27 mouse cellular contexts compared by ENCODE assay signal in genomic region chr4:148089166-148089565, GRCm38 (mm10). TPM values are rescaled to one million over a fixed set of nuclear protein-coding genes. Genes with fewer than 3 reads are reported as not detected.
DNase-seq lines count a peak whose midpoint lies in the region; ATAC-seq and TF ChIP-seq lines count a peak whose summit lies in the region.
"Had no signal": no experiment of that assay in that cellular context is flagged by ENCODE, and none has a peak within 500 bp of the region (broad histone marks: within the 10 kb centered on the region; RNA-seq: fewer than 3 reads in every experiment).

No protein-coding gene starts in this region.

- 61% methylated on average over 4 of the region's 4 CpGs for WGBS in embryonic facial prominence, embryonic 13.5 days
- 57% methylated on average over 4 of the region's 4 CpGs for WGBS in embryonic facial prominence, embryonic 10.5 days
- 56% methylated on average over 4 of the region's 4 CpGs for WGBS in limb, embryonic 13.5 days
- 58% methylated on average over 4 of the region's 4 CpGs for WGBS in limb, embryonic 10.5 days

- intact Hi-C loops in heart, postnatal 36 days (cut with DNase I) = no loop called here

- peaks cover 21% of the 10 kb centered on the region for H3K4me1 ChIP-seq in embryonic facial prominence, embryonic 13.5 days
- peaks cover 50% of the 10 kb centered on the region for H3K4me1 ChIP-seq in embryonic facial prominence, embryonic 10.5 days
- H3K4me1 ChIP-seq in limb, embryonic 13.5 days = peaks cover 27% of the 10 kb centered on the region
- H3K4me1 ChIP-seq in limb, embryonic 10.5 days = peaks cover 44% of the 10 kb centered on the region
- H3K4me1 ChIP-seq in E14TG2a.4 (replicated peaks; ENCODE audit: low read depth, low read length) = peaks cover 64% of the 10 kb centered on the region

- no peak overlapping the region for H3K27ac ChIP-seq in embryonic facial prominence, embryonic 13.5 days
- H3K27ac ChIP-seq in embryonic facial prominence, embryonic 10.5 days (replicated peaks) = no peak overlapping the region
- no peak overlapping the region for H3K27ac ChIP-seq in limb, embryonic 13.5 days
- no peak overlapping the region for H3K27ac ChIP-seq in limb, embryonic 10.5 days
- H3K27ac ChIP-seq: embryonic facial prominence, embryonic 15.5 days; forebrain, embryonic 12.5 days; heart, embryonic 10.5 days; intestine, embryonic 15.5 days; lung, embryonic 15.5 days; stomach, embryonic 15.5 days had no signal

- H3K9me3 ChIP-seq in embryonic facial prominence, embryonic 13.5 days = no peaks in the 10 kb centered on the region
- H3K9me3 ChIP-seq in embryonic facial prominence, embryonic 10.5 days = no peaks in the 10 kb centered on the region
- H3K9me3 ChIP-seq in limb, embryonic 13.5 days = no peaks in the 10 kb centered on the region
- H3K9me3 ChIP-seq in limb, embryonic 10.5 days (replicated peaks) = no peaks in the 10 kb centered on the region
- H3K9me3 ChIP-seq in E14TG2a.4 (ENCODE audit: low read length) = no peaks in the 10 kb centered on the region
- H3K9me3 ChIP-seq: embryonic facial prominence, embryonic 15.5 days; forebrain, embryonic 12.5 days; heart, embryonic 10.5 days; intestine, embryonic 15.5 days; lung, embryonic 15.5 days; stomach, embryonic 15.5 days had no signal

- no peak overlapping the region for H3K4me3 ChIP-seq in embryonic facial prominence, embryonic 13.5 days
- H3K4me3 ChIP-seq in embryonic facial prominence, embryonic 10.5 days = no peak overlapping the region
- H3K4me3 ChIP-seq in limb, embryonic 13.5 days = no peak overlapping the region
- H3K4me3 ChIP-seq in limb, embryonic 10.5 days = no peak overlapping the region
- peak overlapping the region; percentile 94; the same call in 1 of the 2 replicates for H3K4me3 ChIP-seq in E14TG2a.4 (replicated peaks; ENCODE audit: low read length)
- H3K4me3 ChIP-seq: embryonic facial prominence, embryonic 15.5 days; forebrain, embryonic 12.5 days; heart, embryonic 10.5 days; intestine, embryonic 15.5 days; lung, embryonic 15.5 days; stomach, embryonic 15.5 days had no signal

- ATAC-seq in embryonic facial prominence, embryonic 13.5 days (ENCODE audit: insufficient number of reproducible peaks, insufficient read depth, low FRiP score, low TSS enrichment, low read depth) = no peak
- ATAC-seq in limb, embryonic 13.5 days (ENCODE audit: low FRiP score, low read depth) = no peak
- ATAC-seq: forebrain, postnatal 0 days; hindbrain, embryonic 16.5 days; intestine, embryonic 15.5 days had no signal

- no peak for DNase-seq in embryonic facial prominence, embryonic 10.5 days (ENCODE audit: low spot score)
- no peak for DNase-seq in limb, embryonic 10.5 days (ENCODE audit: low spot score)
- DNase-seq in R1 (ENCODE audit: low read depth, low spot score) = peak; percentile 86
- no peak for DNase-seq in heart, postnatal 36 days
- DNase-seq: adrenal gland, postnatal 10 days; cerebellum, adult 9-10 months; forebrain, postnatal 0 days; gastrocnemius, postnatal 10 days; kidney, adult 2 months; kidney, postnatal 4 days; layer of hippocampus, adult 9-11 months; right cerebral cortex, postnatal 25 days; thymus, adult 18-20 months; thymus, postnatal 25 days had no signal

- no peaks in the 10 kb centered on the region for H3K36me3 ChIP-seq in embryonic facial prominence, embryonic 13.5 days
- H3K36me3 ChIP-seq in embryonic facial prominence, embryonic 10.5 days (replicated peaks) = no peaks in the 10 kb centered on the region
- H3K36me3 ChIP-seq in limb, embryonic 13.5 days = no peaks in the 10 kb centered on the region
- H3K36me3 ChIP-seq in limb, embryonic 10.5 days = no peaks in the 10 kb centered on the region
- peaks cover 10% of the 10 kb centered on the region for H3K36me3 ChIP-seq in E14TG2a.4 (ENCODE audit: insufficient read depth, low read length)
- H3K36me3 ChIP-seq: embryonic facial prominence, embryonic 15.5 days; forebrain, embryonic 12.5 days; heart, embryonic 10.5 days; intestine, embryonic 15.5 days; lung, embryonic 15.5 days; stomach, embryonic 15.5 days had no signal

- H3K4me2 ChIP-seq in embryonic facial prominence, embryonic 13.5 days = no peak overlapping the region
- H3K4me2 ChIP-seq in limb, embryonic 13.5 days (replicated peaks) = no peak overlapping the region
- H3K4me2 ChIP-seq: embryonic facial prominence, embryonic 15.5 days; forebrain, embryonic 12.5 days; intestine, embryonic 15.5 days; lung, embryonic 15.5 days; midbrain, embryonic 11.5 days; stomach, embryonic 15.5 days had no signal

- H3K9ac ChIP-seq in embryonic facial prominence, embryonic 13.5 days = peak overlapping the region; percentile 51; the same call in 1 of the 2 replicates
- peak overlapping the region; percentile 48; the same call in 1 of the 2 replicates for H3K9ac ChIP-seq in limb, embryonic 13.5 days
- H3K9ac ChIP-seq: embryonic facial prominence, embryonic 15.5 days; forebrain, embryonic 12.5 days; forebrain, postnatal 0 days; intestine, embryonic 15.5 days; lung, embryonic 15.5 days; stomach, embryonic 15.5 days had no signal

- TF ChIP-seq CTCF in E14TG2a.4 (conservative IDR thresholded peaks at IDR 0.05; ENCODE audit: low read length) = no peak

- H3K27me3 ChIP-seq in embryonic facial prominence, embryonic 13.5 days = no peaks in the 10 kb centered on the region
- H3K27me3 ChIP-seq in embryonic facial prominence, embryonic 10.5 days (replicated peaks; ENCODE audit: low read depth, poor library complexity, severe bottlenecking) = peaks cover 9% of the 10 kb centered on the region; the same call in 1 of the 2 replicates
- H3K27me3 ChIP-seq in limb, embryonic 13.5 days = no peaks in the 10 kb centered on the region
- H3K27me3 ChIP-seq in limb, embryonic 10.5 days (ENCODE audit: low read depth, poor library complexity, severe bottlenecking) = no peaks in the 10 kb centered on the region
- no peaks in the 10 kb centered on the region for H3K27me3 ChIP-seq in E14TG2a.4 (ENCODE audit: insufficient read depth, low read length)
- H3K27me3 ChIP-seq: embryonic facial prominence, embryonic 15.5 days; forebrain, embryonic 12.5 days; intestine, embryonic 15.5 days; lung, embryonic 15.5 days; stomach, embryonic 15.5 days had no signal

RNA-seq across cellular contexts. Expression of gene Agtrap, which starts 1.3 kb away (rescaled TPM):
- polyA plus RNA-seq in embryonic facial prominence, embryonic 13.5 days (2015; fragmentation: Nextera tagmentation; extraction: Ambion mirVana) = 9.7 and 10.1 TPM in 2 replicates
- polyA plus RNA-seq in embryonic facial prominence, embryonic 10.5 days (2016; fragmentation: Nextera tagmentation; extraction: Ambion mirVana) = 13.2 and 14.8 TPM in 2 replicates
- 13.2 and 14.1 TPM in 2 replicates for polyA plus RNA-seq in limb, embryonic 13.5 days (2015; fragmentation: Nextera tagmentation; extraction: Ambion mirVana)
- polyA plus RNA-seq in limb, embryonic 10.5 days (2016; fragmentation: Nextera tagmentation; extraction: Ambion mirVana) = 13.1 and 14.1 TPM in 2 replicates
- total RNA-seq in heart, postnatal 36 days (2021) = 10 to 100 TPM; 45.1 to 49.3 TPM

RNA-seq across cellular contexts. Expression of gene Mad2l2, which starts 41.0 kb away (rescaled TPM):
- polyA plus RNA-seq in embryonic facial prominence, embryonic 13.5 days (2015; fragmentation: Nextera tagmentation; extraction: Ambion mirVana) = 70.6 and 76.3 TPM in 2 replicates
- polyA plus RNA-seq in embryonic facial prominence, embryonic 10.5 days (2016; fragmentation: Nextera tagmentation; extraction: Ambion mirVana) = 63.3 and 67.3 TPM in 2 replicates
- 78.3 and 85.2 TPM in 2 replicates for polyA plus RNA-seq in limb, embryonic 13.5 days (2015; fragmentation: Nextera tagmentation; extraction: Ambion mirVana)
- 71.7 and 93.8 TPM in 2 replicates for polyA plus RNA-seq in limb, embryonic 10.5 days (2016; fragmentation: Nextera tagmentation; extraction: Ambion mirVana)
- 10 to 100 TPM; 10.6 to 11.9 TPM for total RNA-seq in heart, postnatal 36 days (2021)

RNA-seq across cellular contexts. Expression of gene Draxin, which starts 41.3 kb away (rescaled TPM):
- polyA plus RNA-seq in embryonic facial prominence, embryonic 13.5 days (2015; fragmentation: Nextera tagmentation; extraction: Ambion mirVana) = 0.78 and 1.1 TPM in 2 replicates
- 1.5 and 2.4 TPM in 2 replicates for polyA plus RNA-seq in embryonic facial prominence, embryonic 10.5 days (2016; fragmentation: Nextera tagmentation; extraction: Ambion mirVana)
- 0.76 and 0.80 TPM in 2 replicates for polyA plus RNA-seq in limb, embryonic 13.5 days (2015; fragmentation: Nextera tagmentation; extraction: Ambion mirVana)
- 0.78 and 1.3 TPM in 2 replicates for polyA plus RNA-seq in limb, embryonic 10.5 days (2016; fragmentation: Nextera tagmentation; extraction: Ambion mirVana)
- total RNA-seq in heart, postnatal 36 days (2021) = under 1 TPM; 0.05 to 0.11 TPM
- total RNA-seq: liver, adult 2 months; megakaryocyte progenitor cell, adult 5-6 weeks had no signal
- polyA plus RNA-seq: liver, adult 2 months had no signal

RNA-seq across cellular contexts. Expression of gene Mthfr, which starts 50.3 kb away (rescaled TPM):
- 20.8 and 22.4 TPM in 2 replicates for polyA plus RNA-seq in embryonic facial prominence, embryonic 13.5 days (2015; fragmentation: Nextera tagmentation; extraction: Ambion mirVana)
- 25.2 and 25.4 TPM in 2 replicates for polyA plus RNA-seq in embryonic facial prominence, embryonic 10.5 days (2016; fragmentation: Nextera tagmentation; extraction: Ambion mirVana)
- 24.3 and 24.9 TPM in 2 replicates for polyA plus RNA-seq in limb, embryonic 13.5 days (2015; fragmentation: Nextera tagmentation; extraction: Ambion mirVana)
- polyA plus RNA-seq in limb, embryonic 10.5 days (2016; fragmentation: Nextera tagmentation; extraction: Ambion mirVana) = 23.3 and 25.8 TPM in 2 replicates
- total RNA-seq in heart, postnatal 36 days (2021) = 10 to 100 TPM in 1 of 2 experiments, 1 to 10 TPM in 1; 9.2 to 13.1 TPM

RNA-seq across cellular contexts. Expression of gene Clcn6, which starts 50.5 kb away (rescaled TPM):
- polyA plus RNA-seq in embryonic facial prominence, embryonic 13.5 days (2015; fragmentation: Nextera tagmentation; extraction: Ambion mirVana) = 8.7 and 8.8 TPM in 2 replicates
- 10.3 and 12.0 TPM in 2 replicates for polyA plus RNA-seq in embryonic facial prominence, embryonic 10.5 days (2016; fragmentation: Nextera tagmentation; extraction: Ambion mirVana)
- 7.5 and 8.2 TPM in 2 replicates for polyA plus RNA-seq in limb, embryonic 13.5 days (2015; fragmentation: Nextera tagmentation; extraction: Ambion mirVana)
- polyA plus RNA-seq in limb, embryonic 10.5 days (2016; fragmentation: Nextera tagmentation; extraction: Ambion mirVana) = 6.3 and 9.1 TPM in 2 replicates
- total RNA-seq in heart, postnatal 36 days (2021) = 1 to 10 TPM; 8.0 to 9.3 TPM
